Mouse (Mus musculus) bone marrow macrophage, adult 2 months (primary cell): ENCODE measurements around the gene Prune1.

Experiments used
- CTCF ChIP-seq: IDR thresholded peaks from 2 replicates; pipeline ENCODE4 v1.5.1; 2012; ENCODE audit warnings: low read depth, mild to moderate bottlenecking, low read length, moderate library complexity
- POLR2A ChIP-seq: IDR thresholded peaks from 2 replicates; pipeline ENCODE4 v1.6.1; 2012; ENCODE audit warnings: mild to moderate bottlenecking, low read depth, low read length, borderline replicate concordance

- no peak for TF ChIP-seq POLR2A
- TF ChIP-seq CTCF: no peak
Measured at GRCm38 (mm10) chr3:95323429-95323828, 41.6 kb upstream of the Prune1 start.
